Mouse (Mus musculus) liver, embryonic 14.5 days (tissue): Measurements from ENCODE around the gene Intu. TPM values are rescaled to one million over a fixed set of nuclear protein-coding genes. Genes with fewer than 3 reads are reported as not detected.

Experiments used
- ATAC-seq: fragments of 200-750 bp; cut with Nextera tagmentation; 2 replicates; pipeline ENCODE4 v1.8.0; 2017; ENCODE audit warnings: moderate number of reproducible peaks, mild to moderate bottlenecking, moderate library complexity; ENCODE audit not compliant: insufficient read depth
- DNase-seq, 3 experiments: peaks; one replicate each; pipeline ENCODE4 v3.0.0-alpha.2; 2012 to 2013; ENCODE audit warnings: low read depth in 3 of 3, low spot score in 3 of 3
- H3K27ac ChIP-seq: fragments of 300-500 bp; sonication (generic); 2 replicates; pipeline ENCODE4 v1.5.1; 2014; ENCODE audit warnings: moderate library complexity, mild to moderate bottlenecking, control low read depth, inconsistent platforms
- H3K27me3 ChIP-seq: fragments of 300-500 bp; sonication (generic); 2 replicates; pipeline ENCODE4 v1.6.1; 2014; ENCODE audit warnings: mild to moderate bottlenecking, low read length, moderate library complexity; ENCODE audit not compliant: control insufficient read depth, insufficient read depth
- H3K36me3 ChIP-seq: fragments of 300-500 bp; sonication (generic); replicated peaks from 2 replicates; pipeline ENCODE4 v1.6.1; 2014; ENCODE audit warnings: low read depth; ENCODE audit not compliant: control insufficient read depth, insufficient read depth
- H3K4me1 ChIP-seq, 2 experiments: fragments of 200-500 bp in 1 of 2; fragments of 300-500 bp in 1 of 2; sonication (generic) in 1 of 2; replicated peaks; 2 replicates each; pipeline ENCODE4 v1.6.1; 2012 to 2014; ENCODE audit warnings: antibody characterized with exemption in 1 of 2, inconsistent platforms in 1 of 2, low read length in 1 of 2; ENCODE audit not compliant: control insufficient read depth in 2 of 2, insufficient read depth in 2 of 2
- H3K4me2 ChIP-seq: fragments of 300-500 bp; sonication (generic); 2 replicates; pipeline ENCODE4 v1.6.1; 2014; ENCODE audit warnings: low read depth, mild to moderate bottlenecking, control low read depth, moderate library complexity
- H3K4me3 ChIP-seq, 2 experiments: fragments of 200-500 bp in 1 of 2; fragments of 300-500 bp in 1 of 2; sonication (generic) in 1 of 2; 2 replicates each; pipeline ENCODE4 v1.5.1; 2012 to 2014; ENCODE audit warnings: low read depth in 2 of 2, low read length in 2 of 2, mild to moderate bottlenecking in 2 of 2, control low read depth in 1 of 2, inconsistent platforms in 1 of 2, moderate library complexity in 1 of 2; ENCODE audit not compliant: insufficient read depth in 1 of 2
- H3K9ac ChIP-seq: fragments of 300-500 bp; sonication (generic); replicated peaks from 2 replicates; pipeline ENCODE4 v1.6.1; 2014; ENCODE audit warnings: mild to moderate bottlenecking, control low read depth, moderate library complexity
- H3K9me3 ChIP-seq: fragments of 300-500 bp; sonication (generic); 2 replicates; pipeline ENCODE4 v1.6.1; 2016; ENCODE audit warnings: low read length, mixed read lengths; ENCODE audit not compliant: control insufficient read depth
- CTCF ChIP-seq: IDR thresholded peaks from 2 replicates; pipeline ENCODE4 v1.5.1; 2016; ENCODE audit warnings: antibody characterized with exemption, low read depth, control low read depth
- EP300 ChIP-seq: IDR thresholded peaks from 2 replicates; pipeline ENCODE4 v1.6.1; 2016; ENCODE audit warnings: antibody characterized with exemption, low read depth
- WGBS: fragments of 180-500 bp; shearing (Covaris S2); extraction: QIAGEN DNeasy Blood & Tissue Kit; methylation state at CpG from one replicate; pipeline ENCODE4 v1.1.7; 2014; ENCODE audit not compliant: insufficient replicate concordance; 5-methylcytosine and 5-hydroxymethylcytosine counted together
- polyA plus RNA-seq, 2 experiments: library from polyadenylated mRNA; depleted of rRNA in 1 of 2; stranded (reverse) in 1 of 2; unstranded in 1 of 2; fragments of >200 nt; fragmentation: Nextera tagmentation in 1 of 2; extraction: Ambion mirVana in 1 of 2; gene quantifications; 2 replicates each; pipeline versions ENCODE4 v1.2.1 to v1.2.3; 2012 to 2014

The Intu gene
- polyA plus RNA-seq, 2 experiments = 0.52 to 0.80 TPM

DNA sequence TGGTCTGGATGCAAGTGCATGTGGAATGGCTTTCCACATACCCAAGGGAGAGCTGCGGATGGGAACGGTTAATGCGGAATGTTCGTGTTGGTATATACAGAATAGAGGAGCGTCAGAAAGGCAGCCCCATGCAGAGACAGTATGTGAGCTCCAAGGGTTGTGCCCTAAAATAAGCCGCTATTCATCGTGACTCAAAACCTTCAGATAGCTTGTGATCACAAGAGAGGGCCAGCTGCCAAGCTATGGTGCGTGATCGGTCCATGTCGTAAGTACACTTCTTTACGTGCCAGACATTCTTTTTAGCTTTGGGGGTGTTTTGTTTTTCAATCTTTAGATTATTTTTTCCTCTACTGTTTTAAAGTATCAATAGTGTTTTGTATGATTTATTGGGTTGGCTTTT, 124.5 kb downstream of the Intu start:
- Histone ChIP-seq H3K36me3 (no peaks in the 10 kb centered on the region), H3K9ac (no peak overlapping the region), H3K27me3 (no peaks in the 10 kb centered on the region), H3K4me1 (peaks cover 0 to 6% of the 10 kb centered on the region in 2 experiments; a peak in 2 of 4 replicates), H3K27ac (no peak overlapping the region), H3K4me2 (no peak overlapping the region), H3K9me3 (no peaks in the 10 kb centered on the region), H3K4me3 (no peak overlapping the region)
- ATAC-seq (no peak), DNase-seq (no peak)
- no peak for TF ChIP-seq EP300
- 93% methylated on average over 11 of the region's 11 CpGs for WGBS

DNA sequence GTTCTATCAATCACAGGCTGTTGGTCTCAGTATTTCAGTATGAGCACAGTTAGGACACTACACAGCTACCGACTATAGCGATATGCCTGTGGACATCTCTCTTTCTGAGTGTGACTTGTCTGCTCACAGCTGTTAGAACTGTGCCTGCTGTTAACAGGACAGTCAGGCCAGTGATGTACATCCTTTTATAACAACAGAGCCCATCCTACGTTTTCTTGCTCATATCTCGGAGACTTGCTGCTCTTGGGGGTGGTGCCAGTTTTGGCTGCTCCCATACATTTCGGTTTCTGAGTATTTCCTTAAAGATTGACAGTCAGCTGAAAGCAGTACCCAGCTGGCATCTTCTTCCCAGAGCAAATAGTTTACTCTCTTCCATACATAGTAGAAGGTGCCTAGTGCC, 125.3 kb downstream of the Intu start:
- Histone ChIP-seq H3K27ac (no peak overlapping the region), H3K9me3 (no peaks in the 10 kb centered on the region), H3K4me1 (peaks cover 0 to 6% of the 10 kb centered on the region in 2 experiments; a peak in 2 of 4 replicates), H3K4me3 (no peak overlapping the region), H3K27me3 (no peaks in the 10 kb centered on the region), H3K36me3 (no peaks in the 10 kb centered on the region), H3K4me2 (no peak overlapping the region), H3K9ac (no peak overlapping the region)
- TF ChIP-seq EP300 = no peak
- DNase-seq (no peak), ATAC-seq (no peak)
- WGBS = 69% methylated on average over 5 of the region's 5 CpGs

DNA sequence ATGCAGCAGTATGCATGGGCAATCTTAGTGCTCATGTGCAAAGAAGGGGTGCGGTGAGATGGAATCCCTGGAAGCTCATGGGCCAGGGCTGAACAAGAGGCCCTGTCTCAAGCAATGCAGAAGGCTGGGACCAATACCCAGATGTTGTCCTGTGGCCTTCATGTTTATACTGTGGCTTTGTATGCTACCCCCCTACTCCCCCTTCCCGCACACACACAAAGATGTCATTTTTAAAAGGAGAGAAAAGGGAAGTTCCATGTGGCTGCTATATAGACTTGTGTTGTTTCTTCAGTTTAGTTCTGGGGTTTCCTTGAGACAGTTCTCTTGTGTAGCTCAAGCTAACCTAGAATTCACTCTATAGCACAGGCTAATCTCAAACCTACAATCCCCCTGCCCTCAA, 129.1 kb downstream of the Intu start:
- Histone ChIP-seq H3K36me3 (no peaks in the 10 kb centered on the region), H3K27ac (no peak overlapping the region), H3K4me1 (no peaks in the 10 kb centered on the region), H3K9ac (no peak overlapping the region), H3K27me3 (no peaks in the 10 kb centered on the region), H3K4me2 (no peak overlapping the region), H3K4me3 (no peak overlapping the region), H3K9me3 (no peaks in the 10 kb centered on the region)
- ATAC-seq (no peak), DNase-seq (no peak)
- TF ChIP-seq EP300 (no peak), CTCF (no peak)
- 59% methylated on average over 2 of the region's 2 CpGs for WGBS

DNA sequence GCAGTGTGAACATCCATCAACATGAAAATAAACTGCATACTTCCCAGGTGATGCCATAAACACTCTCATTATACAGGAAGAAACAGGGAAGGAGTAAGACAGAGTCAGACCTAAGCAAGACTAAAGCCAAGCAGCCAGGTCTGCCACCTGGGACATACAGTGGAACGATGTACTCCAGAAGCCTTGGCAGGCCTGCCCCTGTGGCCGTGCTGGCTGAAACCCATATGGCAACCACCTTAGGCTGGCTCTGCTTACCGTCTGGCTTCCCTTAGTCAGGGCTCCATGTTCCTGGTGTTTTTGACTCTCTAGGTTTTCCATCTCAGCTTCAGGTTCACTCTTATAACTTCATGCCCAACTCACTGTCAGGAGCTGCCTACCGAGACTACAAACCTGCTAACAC, 135.0 kb downstream of the Intu start:
- ATAC-seq = no peak
- H3K27me3 ChIP-seq = no peaks in the 10 kb centered on the region
- H3K4me1 ChIP-seq = peaks cover 0 to 1% of the 10 kb centered on the region in 2 experiments; a peak in 1 of 4 replicates

DNA sequence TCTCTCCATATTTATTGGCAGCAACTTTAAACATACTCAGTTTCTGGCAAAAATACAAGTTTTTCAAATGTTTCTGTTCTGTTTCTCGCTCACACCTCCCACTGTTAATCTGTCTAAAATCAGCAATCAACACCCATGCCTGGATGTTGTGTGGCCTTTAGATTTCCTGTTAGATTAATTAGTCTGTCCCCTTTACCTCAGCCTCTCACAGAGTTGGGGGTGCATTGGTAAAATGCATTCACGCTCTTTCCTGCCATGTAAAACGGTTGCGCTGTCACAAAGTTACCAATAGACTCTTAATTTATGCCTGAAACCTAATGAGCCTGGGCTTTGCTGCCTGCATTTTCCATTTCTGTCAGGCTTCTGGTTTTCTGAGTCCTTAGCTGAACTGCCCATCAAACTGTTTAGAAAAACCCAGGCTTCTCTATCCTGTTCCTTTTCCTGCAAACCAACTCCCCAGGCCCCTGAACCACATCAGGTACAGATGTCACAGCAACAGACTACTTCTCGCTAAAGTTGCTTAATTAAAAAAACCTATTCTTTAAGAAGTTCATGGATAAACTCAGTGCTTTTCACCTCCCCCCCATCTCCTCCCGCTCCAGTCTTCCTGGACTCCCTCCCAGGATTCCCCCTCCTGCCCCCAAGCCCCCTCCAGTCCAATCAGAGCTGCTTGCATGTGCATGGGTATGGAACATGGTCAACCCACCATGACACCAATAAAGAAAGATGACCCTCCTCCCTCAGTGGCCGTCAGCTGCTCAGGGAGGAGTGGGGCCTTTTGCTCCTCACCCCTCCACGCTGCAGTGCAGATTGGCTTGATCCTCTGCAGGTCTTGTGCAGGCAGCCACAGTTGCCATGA, 136.0 kb downstream of the Intu start:
- Histone ChIP-seq H3K27me3 (no peaks in the 10 kb centered on the region), H3K4me1 (peaks cover 0 to 1% of the 10 kb centered on the region in 2 experiments; a peak in 1 of 4 replicates), H3K36me3 (no peaks in the 10 kb centered on the region), H3K4me2 (no peak overlapping the region), H3K4me3 (no peak overlapping the region), H3K9me3 (no peaks in the 10 kb centered on the region), H3K27ac (no peak overlapping the region), H3K9ac (no peak overlapping the region)
- TF ChIP-seq EP300 = no peak
- no peak for TF ChIP-seq CTCF
- WGBS = 67% methylated on average over 8 of the region's 8 CpGs
- ATAC-seq = no peak
- DNase-seq = no peak

More for the DNA sequence above, 135.0 kb downstream of the Intu start:
- Histone ChIP-seq H3K9me3 (no peaks in the 10 kb centered on the region), H3K4me3 (no peak overlapping the region), H3K4me2 (no peak overlapping the region), H3K9ac (no peak overlapping the region), H3K36me3 (no peaks in the 10 kb centered on the region), H3K27ac (no peak overlapping the region)
- no peak for DNase-seq
- no peak for TF ChIP-seq EP300
- no peak for TF ChIP-seq CTCF
- WGBS = 81% methylated on average over 4 of the region's 4 CpGs
